Mouse (Mus musculus) midbrain, embryonic 10.5 days (tissue): ENCODE data around the gene Kprp. TPM values are rescaled to one million over a fixed set of nuclear protein-coding genes. Genes with fewer than 3 reads are reported as not detected.
"Not testable (repeated sequence)": the region's sequence is repeated elsewhere in the genome, so short reads cannot be mapped to it uniquely, and the experiment has no call there.

Source experiments
- DNase-seq: peaks from one replicate; pipeline ENCODE4 v3.0.0-alpha.2; 2017; ENCODE audit warnings: low spot score
- H3K27ac ChIP-seq: fragments of 300-500 bp; sonication (generic); replicated peaks from 2 replicates; pipeline ENCODE4 v1.5.1; 2016; ENCODE audit warnings: mild to moderate bottlenecking
- H3K27me3 ChIP-seq: fragments of 300-500 bp; sonication (generic); 2 replicates; pipeline ENCODE4 v1.6.1; 2016; ENCODE audit warnings: low read depth, mild to moderate bottlenecking; ENCODE audit not compliant: poor library complexity, severe bottlenecking
- H3K36me3 ChIP-seq: fragments of 300-500 bp; sonication (generic); 2 replicates; pipeline ENCODE4 v1.6.1; 2016; ENCODE audit warnings: mild to moderate bottlenecking, moderate library complexity
- H3K4me1 ChIP-seq: fragments of 300-500 bp; sonication (generic); 2 replicates; pipeline ENCODE4 v1.6.1; 2016
- H3K4me3 ChIP-seq: fragments of 300-500 bp; sonication (generic); 2 replicates; pipeline ENCODE4 v1.5.1; 2016; ENCODE audit warnings: mild to moderate bottlenecking, moderate library complexity
- H3K9me3 ChIP-seq: fragments of 300-500 bp; sonication (generic); replicated peaks from 2 replicates; pipeline ENCODE4 v1.6.1; 2016; ENCODE audit warnings: mild to moderate bottlenecking
- WGBS: fragments of 180-500 bp; shearing (Covaris S2); methylation state at CpG from one replicate; pipeline ENCODE4 v1.1.7; 2016; 5-methylcytosine and 5-hydroxymethylcytosine counted together
- polyA plus RNA-seq: library from polyadenylated mRNA; unstranded; fragments of >200 nt; fragmentation: Nextera tagmentation; extraction: Ambion mirVana; gene quantifications from 2 replicates; pipeline ENCODE4 v1.2.1, GENCODE M21; 2016

Kprp gene
- polyA plus RNA-seq, result not detected in 2 replicates

DNA sequence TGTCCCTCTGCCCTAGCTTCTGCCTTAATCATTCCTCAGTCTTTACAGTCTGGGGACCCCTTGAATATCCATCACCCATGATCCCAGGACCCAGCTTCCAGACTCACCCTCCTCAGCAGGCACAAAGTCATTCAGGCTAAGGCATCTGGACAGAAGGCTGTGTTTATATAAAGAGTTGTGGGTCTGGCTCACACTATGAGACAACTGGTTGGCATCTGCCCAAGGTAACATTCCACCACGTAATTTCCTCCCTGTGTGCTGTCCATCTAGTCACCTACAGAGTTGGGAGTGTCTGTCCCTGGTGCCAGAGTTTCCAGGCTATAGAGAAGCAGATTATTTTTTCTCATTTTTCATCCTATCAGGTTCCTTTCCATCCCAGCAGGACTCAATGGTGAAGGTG is at the start of gene Kprp:
Gene Kprp (minus strand): TSS at position 140 of the 400 bp plus-strand sequence.
- no peaks in the 10 kb centered on the region for H3K36me3 ChIP-seq
- no peak for DNase-seq
- no peaks in the 10 kb centered on the region for H3K27me3 ChIP-seq
- no peak within 1 kb of the TSS for H3K27ac ChIP-seq
- H3K9me3 ChIP-seq, result no peaks in the 10 kb centered on the region
- 59% methylated on average over 1 of the region's 1 CpGs for WGBS
- H3K4me1 ChIP-seq, result no peaks in the 10 kb centered on the region
- H3K4me3 ChIP-seq, result no peak within 1 kb of the TSS

DNA sequence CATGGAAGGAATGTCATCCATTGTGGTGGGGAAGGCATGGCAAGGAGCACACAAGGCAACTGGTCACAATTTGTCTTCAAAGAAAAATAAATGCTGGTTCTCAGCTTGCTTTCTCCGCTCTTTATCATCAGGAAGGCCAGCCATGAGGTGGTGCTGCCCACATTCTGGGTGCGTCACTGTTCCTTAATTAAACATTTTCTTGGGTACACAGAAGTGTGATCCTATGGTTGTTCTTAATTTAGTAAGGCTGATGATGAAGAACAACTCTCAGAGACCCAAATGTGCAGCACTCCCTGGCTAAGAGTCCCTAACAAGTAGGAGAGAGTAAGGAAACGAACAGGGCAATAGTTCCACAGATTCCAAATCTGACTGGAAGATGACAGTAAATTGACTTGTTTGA is 47.1 kb upstream of the Kprp start:
- no peaks in the 10 kb centered on the region for H3K27me3 ChIP-seq
- H3K9me3 ChIP-seq, result no peaks in the 10 kb centered on the region
- no peak overlapping the region for H3K4me3 ChIP-seq
- no peaks in the 10 kb centered on the region for H3K4me1 ChIP-seq
- no peak overlapping the region for H3K27ac ChIP-seq
- WGBS, result 94% methylated on average over 3 of the region's 3 CpGs
- H3K36me3 ChIP-seq, result no peaks in the 10 kb centered on the region
- no peak for DNase-seq

DNA sequence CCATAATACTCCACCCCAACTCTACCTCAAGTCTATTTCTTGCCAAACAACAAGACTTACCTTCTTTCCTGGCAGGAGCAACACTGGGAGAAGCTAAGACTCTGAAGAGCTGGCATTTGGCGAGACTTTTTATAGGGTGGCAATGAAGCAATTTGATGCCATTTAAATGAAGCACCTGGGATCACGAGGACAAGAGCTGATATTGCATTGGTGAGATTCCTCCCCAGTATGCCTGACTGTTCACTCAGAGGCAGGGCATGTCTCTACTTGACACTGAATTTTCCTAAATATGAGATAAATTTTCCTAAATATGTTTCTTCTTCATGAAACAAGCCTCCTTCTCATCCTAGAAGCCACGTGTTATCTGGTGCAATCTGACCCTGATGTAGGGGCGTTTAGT is 43.1 kb upstream of the Kprp start, which contains the start of gene 2310050C09Rik:
Gene 2310050C09Rik (minus strand): TSS at position 101 of the 400 bp plus-strand sequence.
- no peaks in the 10 kb centered on the region for H3K36me3 ChIP-seq
- no peak within 1 kb of the TSS for H3K4me3 ChIP-seq
- no peaks in the 10 kb centered on the region for H3K9me3 ChIP-seq
- no peak within 1 kb of the TSS for H3K27ac ChIP-seq
- DNase-seq, result no peak
- H3K27me3 ChIP-seq, result no peaks in the 10 kb centered on the region
- no peaks in the 10 kb centered on the region for H3K4me1 ChIP-seq
- 90% methylated on average over 4 of the region's 4 CpGs for WGBS

DNA sequence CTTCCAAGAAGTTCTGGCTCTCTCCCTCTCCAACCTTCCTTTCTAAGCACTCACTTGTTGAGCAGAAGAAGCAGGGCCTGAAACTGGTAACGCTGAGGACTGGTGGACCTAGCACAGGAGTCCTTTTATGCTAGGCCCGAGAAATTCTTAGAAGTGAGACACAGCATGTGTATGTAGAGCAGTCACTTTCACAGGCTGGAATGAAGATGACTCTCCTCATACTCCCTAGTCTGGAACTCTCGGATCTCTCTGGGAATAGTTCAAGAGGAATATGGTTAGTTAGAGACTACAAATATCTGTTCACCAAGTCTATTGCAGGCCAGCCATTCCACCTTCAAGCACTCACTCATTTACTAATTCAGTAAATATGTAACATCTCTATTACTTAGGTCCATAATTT is 24.1 kb upstream of the Kprp start, which contains the start of gene Lce1l:
Gene Lce1l (minus strand): TSS at position 101 of the 400 bp plus-strand sequence.
- Histone ChIP-seq H3K27ac (no peak within 1 kb of the TSS), H3K4me3 (no peak within 1 kb of the TSS), H3K4me1 (no peaks in the 10 kb centered on the region), H3K27me3 (no peaks in the 10 kb centered on the region), H3K9me3 (no peaks in the 10 kb centered on the region), H3K36me3 (no peaks in the 10 kb centered on the region)
- 87% methylated on average over 3 of the region's 3 CpGs for WGBS
- DNase-seq, result no peak

DNA sequence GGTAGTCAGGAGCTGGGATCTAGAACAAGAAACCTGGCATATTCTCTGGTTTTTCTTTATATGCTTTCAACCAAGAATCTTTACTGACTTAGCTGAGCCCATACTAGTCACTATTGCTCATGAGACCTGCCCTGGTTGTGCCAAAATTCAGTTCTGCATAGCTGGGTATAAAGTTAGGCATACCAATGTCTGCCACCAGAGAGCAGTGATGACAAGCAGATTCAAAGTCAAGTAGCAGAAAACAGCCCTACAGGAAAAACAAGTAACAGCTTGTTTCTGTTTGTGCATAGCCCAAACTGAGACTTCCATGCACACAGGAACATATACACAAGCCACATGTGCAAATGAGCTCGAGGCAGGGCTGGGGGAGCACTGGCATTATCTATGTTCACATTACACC is 1.2 kb downstream of the Kprp start:
- H3K27ac ChIP-seq, result no peak overlapping the region
- no peak overlapping the region for H3K4me3 ChIP-seq
- H3K9me3 ChIP-seq, result no peaks in the 10 kb centered on the region
- H3K36me3 ChIP-seq, result no peaks in the 10 kb centered on the region
- no peak for DNase-seq
- WGBS, result 43% methylated on average over 1 of the region's 1 CpGs
- no peaks in the 10 kb centered on the region for H3K27me3 ChIP-seq
- no peaks in the 10 kb centered on the region for H3K4me1 ChIP-seq

DNA sequence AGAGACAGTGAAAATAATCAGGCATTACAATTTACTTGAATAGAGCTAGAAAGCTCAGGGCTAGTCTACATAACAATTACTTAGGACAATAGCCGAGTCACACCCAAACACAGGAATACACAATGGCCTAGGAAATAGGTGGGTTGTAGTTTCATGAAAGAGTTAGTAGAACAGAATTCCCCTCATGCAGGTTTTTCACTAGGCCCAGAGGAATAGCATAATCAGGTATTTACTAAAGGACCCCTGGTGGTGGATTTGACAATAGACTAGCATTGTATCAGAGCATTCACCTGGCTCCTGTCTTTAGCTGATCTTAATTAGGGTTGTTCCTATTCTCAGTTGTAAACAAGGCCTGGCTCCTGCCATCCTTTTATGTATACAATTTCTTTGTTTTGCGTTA is 11.0 kb downstream of the Kprp start:
- H3K4me3 ChIP-seq, H3K4me1 ChIP-seq, H3K27me3 ChIP-seq, H3K9me3 ChIP-seq, H3K36me3 ChIP-seq, DNase-seq, H3K27ac ChIP-seq: not testable (repeated sequence)
- 89% methylated on average over 2 of the region's 2 CpGs for WGBS

DNA sequence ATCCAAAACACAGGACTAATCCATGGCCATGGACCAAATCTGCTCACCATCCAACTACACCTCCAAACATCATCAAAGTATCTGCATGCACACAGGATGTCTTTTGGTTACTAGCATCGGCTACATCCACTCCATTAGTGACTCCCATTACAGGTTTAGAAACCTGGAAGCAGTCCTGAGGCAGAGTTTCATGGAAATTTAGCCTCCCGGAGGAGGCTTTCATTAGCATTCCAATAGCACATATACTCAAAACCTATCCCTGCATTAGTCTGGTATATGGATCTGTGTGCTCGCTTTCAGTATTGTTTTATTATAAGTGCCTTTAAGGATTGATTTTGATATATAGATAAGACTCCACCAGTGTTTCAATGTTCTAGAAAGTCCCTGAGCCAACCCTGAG is 11.5 kb downstream of the Kprp start:
- H3K4me1 ChIP-seq, result no peaks in the 10 kb centered on the region
- H3K9me3 ChIP-seq, result no peaks in the 10 kb centered on the region
- H3K27me3 ChIP-seq, result no peaks in the 10 kb centered on the region
- H3K27ac ChIP-seq, result no peak overlapping the region
- 96% methylated on average over 3 of the region's 3 CpGs for WGBS
- H3K36me3 ChIP-seq, result no peaks in the 10 kb centered on the region
- no peak for DNase-seq
- H3K4me3 ChIP-seq, result no peak overlapping the region

DNA sequence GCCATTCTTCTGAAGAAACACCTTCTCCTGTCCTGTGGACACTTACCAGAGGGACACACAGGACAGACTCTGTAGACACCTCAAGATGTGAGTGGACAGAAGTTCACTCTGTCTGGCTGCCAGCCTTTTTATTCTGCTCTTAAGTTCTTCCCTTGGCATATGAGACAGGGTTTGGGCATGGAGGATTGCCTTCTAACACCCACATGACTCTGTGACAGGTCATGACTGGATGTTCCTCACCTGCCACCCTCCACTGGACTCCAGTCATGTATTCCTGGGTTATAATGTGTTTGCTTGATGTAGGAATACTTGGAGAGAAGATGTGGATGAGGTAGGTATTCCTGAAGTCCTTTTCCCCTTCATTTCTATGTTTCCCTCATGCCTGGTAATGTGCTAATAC is 19.3 kb downstream of the Kprp start, which contains the start of gene Lce1k:
Gene Lce1k (minus strand): TSS at position 101 of the 400 bp plus-strand sequence.
- Histone ChIP-seq H3K4me3 (no peak within 1 kb of the TSS), H3K36me3 (no peaks in the 10 kb centered on the region), H3K4me1 (no peaks in the 10 kb centered on the region), H3K9me3 (no peaks in the 10 kb centered on the region), H3K27me3 (no peaks in the 10 kb centered on the region), H3K27ac (no peak within 1 kb of the TSS)
- no peak for DNase-seq

DNA sequence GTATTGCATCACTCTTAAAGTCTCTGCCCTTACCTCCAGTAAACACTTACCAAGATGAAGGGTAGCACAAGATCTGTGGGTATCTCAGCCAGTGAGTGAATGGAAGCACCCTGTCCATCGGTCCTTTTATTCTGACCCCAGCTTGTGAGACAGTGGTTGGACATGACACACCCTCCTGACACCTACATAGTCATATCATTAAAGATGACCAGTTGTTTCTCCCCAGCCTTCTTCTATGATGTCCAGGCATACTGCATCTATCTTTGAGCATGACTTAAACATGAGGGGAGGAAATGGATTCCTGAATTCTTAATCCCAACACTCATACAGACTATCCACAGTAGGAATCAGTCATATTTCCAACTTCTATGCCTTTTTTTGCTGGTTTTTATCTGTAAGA is 36.6 kb downstream of the Kprp start, which contains the start of gene Lce1j:
Gene Lce1j (minus strand): TSS at position 101 of the 400 bp plus-strand sequence.
- Histone ChIP-seq H3K36me3 (no peaks in the 10 kb centered on the region), H3K27me3 (no peaks in the 10 kb centered on the region), H3K4me3 (no peak within 1 kb of the TSS), H3K27ac (no peak within 1 kb of the TSS), H3K4me1 (no peaks in the 10 kb centered on the region), H3K9me3 (no peaks in the 10 kb centered on the region)
- no peak for DNase-seq
- WGBS, result 97% methylated on average over 1 of the region's 1 CpGs

DNA sequence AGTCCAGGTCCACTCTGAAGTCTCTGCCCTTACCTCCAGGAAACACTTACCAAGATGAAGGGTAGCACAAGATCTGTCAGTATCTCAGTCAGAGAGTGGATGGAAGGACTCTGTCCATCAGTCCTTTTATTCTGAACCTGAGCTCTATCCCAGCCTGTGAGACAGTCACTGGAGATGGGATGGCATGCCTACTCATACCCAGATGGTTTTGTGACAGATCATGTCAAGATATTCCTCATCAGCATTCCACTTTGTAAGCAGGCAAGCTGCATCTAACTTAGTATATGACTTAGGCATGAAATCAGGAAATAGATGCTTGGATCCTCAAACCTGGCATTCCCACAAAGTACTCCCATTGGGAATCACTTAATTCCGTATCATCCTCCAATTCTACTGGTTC is 48.2 kb downstream of the Kprp start, which contains the start of gene Lce1i:
Gene Lce1i (minus strand): TSS at position 101 of the 400 bp plus-strand sequence.
- H3K4me3 ChIP-seq, result no peak within 1 kb of the TSS
- no peak within 1 kb of the TSS for H3K27ac ChIP-seq
- no peaks in the 10 kb centered on the region for H3K36me3 ChIP-seq
- no peaks in the 10 kb centered on the region for H3K9me3 ChIP-seq
- no peaks in the 10 kb centered on the region for H3K4me1 ChIP-seq
- DNase-seq, result no peak
- 91% methylated on average over 1 of the region's 1 CpGs for WGBS
- no peaks in the 10 kb centered on the region for H3K27me3 ChIP-seq

Other genes with a start within 250 kb of the Kprp start
- not detected in 2 replicates for gene Smcp, start 238.2 kb downstream of the Kprp start, polyA plus RNA-seq
- not detected in 2 replicates for gene 2210017I01Rik, start 219.8 kb downstream of the Kprp start, polyA plus RNA-seq
- not detected in 2 replicates for gene Lce6a, start 205.6 kb downstream of the Kprp start, polyA plus RNA-seq
- gene Lce1a1, start 178.9 kb downstream of the Kprp start, polyA plus RNA-seq, result not detected in 2 replicates
- not detected in 2 replicates for gene Lce1b, start 170.3 kb downstream of the Kprp start, polyA plus RNA-seq
- gene Lce1a2, start 156.9 kb downstream of the Kprp start, polyA plus RNA-seq, result not detected in 2 replicates
- gene Lce1c, start 148.0 kb downstream of the Kprp start, polyA plus RNA-seq, result not detected in 2 replicates
- gene Lce1d, start 140.0 kb downstream of the Kprp start, polyA plus RNA-seq, result not detected in 2 replicates
- not detected in 2 replicates for gene Lce1e, start 118.2 kb downstream of the Kprp start, polyA plus RNA-seq
- gene Lce1f, start 106.9 kb downstream of the Kprp start, polyA plus RNA-seq, result not detected in 2 replicates
- gene Gm38119, start 88.2 kb downstream of the Kprp start, polyA plus RNA-seq, result not detected in 2 replicates
- not detected in 2 replicates for gene Lce1g, start 74.9 kb downstream of the Kprp start, polyA plus RNA-seq
- gene Lce1h, start 62.2 kb downstream of the Kprp start, polyA plus RNA-seq, result not detected in 2 replicates
- not detected in 2 replicates for gene Lce1i, start 48.3 kb downstream of the Kprp start, polyA plus RNA-seq
- not detected in 2 replicates for gene Lce1j, start 36.7 kb downstream of the Kprp start, polyA plus RNA-seq
- not detected in 2 replicates for gene Lce1k, start 19.4 kb downstream of the Kprp start, polyA plus RNA-seq
- gene Lce1l, start 24.0 kb upstream of the Kprp start, polyA plus RNA-seq, result not detected in 2 replicates
- gene 2310050C09Rik, start 43.0 kb upstream of the Kprp start, polyA plus RNA-seq, result not detected in 2 replicates
- gene Lce3a, start 99.0 kb upstream of the Kprp start, polyA plus RNA-seq, result not detected in 2 replicates
- not detected in 2 replicates for gene Lce3b, start 105.7 kb upstream of the Kprp start, polyA plus RNA-seq
- gene Lce3c, start 117.2 kb upstream of the Kprp start, polyA plus RNA-seq, result not detected in 2 replicates
- not detected in 2 replicates for gene Lce3d, start 130.1 kb upstream of the Kprp start, polyA plus RNA-seq
- gene Lce3e, start 139.8 kb upstream of the Kprp start, polyA plus RNA-seq, result not detected in 2 replicates
- gene Lce3f, start 165.0 kb upstream of the Kprp start, polyA plus RNA-seq, result not detected in 2 replicates
- gene Crct1, start 188.4 kb upstream of the Kprp start, polyA plus RNA-seq, result 0.17 and 0.32 TPM in 2 replicates
- not detected in 2 replicates for gene Lce1m, start 191.8 kb upstream of the Kprp start, polyA plus RNA-seq
- not detected in 2 replicates for gene Gm4858, start 241.6 kb upstream of the Kprp start, polyA plus RNA-seq